Mouse (Mus musculus): Measurements from ENCODE around the gene Parp8. TPM values are rescaled to one million over a fixed set of nuclear protein-coding genes. Genes with fewer than 3 reads are reported as not detected.

The Parp8 gene
- total RNA-seq (2012; rRNA removed) = 1.2 and 2.2 TPM in 2 replicates

DNA sequence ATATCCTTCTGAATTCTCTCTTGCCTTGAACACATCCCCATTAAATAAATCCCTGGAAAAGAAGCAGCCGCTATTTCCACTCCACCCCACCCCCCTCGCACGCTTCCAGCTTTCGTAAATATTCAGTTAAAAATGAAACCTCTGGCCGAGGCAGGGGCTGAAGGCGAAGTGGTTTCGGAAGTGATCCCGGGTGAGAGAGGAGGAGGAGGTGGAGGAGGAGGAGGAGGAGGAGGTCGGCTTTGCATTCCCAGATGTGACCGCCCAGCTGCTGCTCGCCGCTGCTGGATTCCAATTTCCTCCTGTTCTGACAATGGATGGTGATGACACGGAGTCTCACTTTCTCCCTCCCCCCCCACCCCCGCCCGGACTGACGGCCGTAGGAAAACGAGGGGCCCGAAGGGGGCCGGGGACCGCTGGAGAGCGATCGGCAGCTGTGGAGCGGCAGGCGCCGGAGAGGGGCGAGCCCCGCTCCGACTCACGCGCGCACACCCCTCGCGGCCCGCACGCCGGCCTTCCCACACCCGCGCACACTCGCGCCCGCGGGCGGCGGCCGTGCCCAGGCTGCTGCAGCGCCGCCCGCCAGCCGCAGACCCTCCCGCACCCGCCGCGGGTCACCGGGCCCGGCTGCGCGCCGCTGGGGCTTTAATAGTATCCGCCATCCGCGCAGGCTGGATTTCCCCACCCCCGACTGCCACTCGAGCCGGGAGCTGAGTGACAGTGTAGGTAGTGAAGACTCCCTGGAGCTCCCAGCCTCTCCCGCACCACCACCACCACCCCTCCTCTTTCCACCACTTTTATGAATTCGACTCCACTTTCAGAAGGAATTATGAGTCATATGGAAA, at the start of gene Parp8:
Gene Parp8, minus strand, starts transcription at position 312 of the 842 bp plus-strand sequence.
- H3K4me3 ChIP-seq (ENCODE audit: insufficient read depth in 1 of 2, low read depth in 1 of 2, low read length in 2 of 2, poor library complexity in 1 of 2, severe bottlenecking in 1 of 2) = peak within 1 kb of the TSS; percentile 66 to 71
- H3K36me3 ChIP-seq (ENCODE audit: control insufficient read depth, insufficient read depth, low read length, poor library complexity, severe bottlenecking) = no peaks in the 10 kb centered on the region
- H3K27ac ChIP-seq (ENCODE audit: insufficient read depth, low read depth, low read length, poor library complexity, severe bottlenecking) = no peak within 1 kb of the TSS
- TF ChIP-seq CHD2 (IDR thresholded peaks at IDR 0.05; ENCODE audit: low read depth, low read length) = no peak
- TF ChIP-seq ZC3H11A (IDR thresholded peaks at IDR 0.05; ENCODE audit: borderline replicate concordance, low read depth, low read length) = no peak
- no peak for TF ChIP-seq MAFK (IDR thresholded peaks at IDR 0.05; ENCODE audit: insufficient read depth, low read depth, low read length)
- TF ChIP-seq HCFC1 (IDR thresholded peaks at IDR 0.05; ENCODE audit: borderline replicate concordance, insufficient read depth, low read length) = no peak
- in situ Hi-C loops (cut with MboI; ENCODE audit: low sequenced_read_pairs in 2 of 2, unreplicated experiment in 2 of 2) = no loop called here
- no peaks in the 10 kb centered on the region for H3K4me1 ChIP-seq (ENCODE audit: control insufficient read depth in 2 of 2, insufficient read depth in 2 of 2, low read length in 2 of 2, poor library complexity in 1 of 2)
- H3K9me3 ChIP-seq (ENCODE audit: control insufficient read depth, insufficient read depth, low read depth, low read length) = no peaks in the 10 kb centered on the region
- DNase-seq (ENCODE audit: low read depth, low spot score) = no peak
- peak within 1 kb of the TSS; percentile 63 for H3K9ac ChIP-seq (ENCODE audit: insufficient read depth, low read depth, low read length, poor library complexity, severe bottlenecking)

DNA sequence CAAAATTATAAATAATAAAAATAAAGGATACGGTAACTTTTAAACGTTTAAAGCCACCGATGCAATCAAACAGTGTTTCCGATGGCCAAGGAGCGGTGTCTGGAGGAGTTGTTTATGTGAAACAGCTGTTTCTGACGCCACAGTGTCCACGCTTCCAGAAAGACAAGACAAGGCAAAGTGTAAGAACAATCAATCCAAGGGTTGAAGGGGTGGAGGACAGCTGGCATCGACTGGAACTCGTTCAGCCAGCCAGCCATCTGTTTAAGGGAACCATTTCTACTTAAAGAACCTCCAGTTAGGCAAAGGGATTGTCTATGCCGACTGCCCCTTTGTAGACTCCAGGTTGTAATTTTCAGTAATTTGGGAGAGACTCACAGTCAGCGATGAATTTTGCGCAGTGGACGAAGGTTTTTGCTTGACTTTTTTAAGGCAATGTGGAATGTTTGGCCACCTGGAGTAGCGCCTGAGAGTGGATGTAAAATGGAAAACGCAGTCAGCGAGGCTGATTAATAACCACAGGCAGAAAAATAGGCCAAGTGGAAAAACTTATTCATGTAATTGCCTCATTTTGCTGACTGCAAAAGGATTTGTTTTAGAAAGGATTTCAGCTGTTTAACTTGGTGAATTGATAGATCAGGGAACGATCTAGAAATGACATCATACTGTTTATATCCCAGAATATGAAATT, 37.4 kb upstream of the Parp8 start:
- Histone ChIP-seq H3K9me3 (ENCODE audit: control insufficient read depth, insufficient read depth, low read depth, low read length) (no peaks in the 10 kb centered on the region), H3K27ac (ENCODE audit: insufficient read depth, low read depth, low read length, poor library complexity, severe bottlenecking) (no peak overlapping the region), H3K4me1 (ENCODE audit: control insufficient read depth in 2 of 2, insufficient read depth in 2 of 2, low read length in 2 of 2, poor library complexity in 1 of 2) (no peaks in the 10 kb centered on the region), H3K36me3 (ENCODE audit: control insufficient read depth, insufficient read depth, low read length, poor library complexity, severe bottlenecking) (no peaks in the 10 kb centered on the region), H3K4me3 (ENCODE audit: insufficient read depth in 1 of 2, low read depth in 1 of 2, low read length in 2 of 2, poor library complexity in 1 of 2, severe bottlenecking in 1 of 2) (no peak overlapping the region), H3K9ac (ENCODE audit: insufficient read depth, low read depth, low read length, poor library complexity, severe bottlenecking) (no peak overlapping the region)
- DNase-seq (ENCODE audit: low read depth, low spot score) = no peak
- no peak for TF ChIP-seq MAFK (IDR thresholded peaks at IDR 0.05; ENCODE audit: insufficient read depth, low read depth, low read length)
- no peak for TF ChIP-seq CHD2 (IDR thresholded peaks at IDR 0.05; ENCODE audit: low read depth, low read length)
- no peak for TF ChIP-seq ZC3H11A (IDR thresholded peaks at IDR 0.05; ENCODE audit: borderline replicate concordance, low read depth, low read length)
- no peak for TF ChIP-seq ZNF384 (IDR thresholded peaks at IDR 0.05; ENCODE audit: low read depth, low read length)
- TF ChIP-seq HCFC1 (IDR thresholded peaks at IDR 0.05; ENCODE audit: borderline replicate concordance, insufficient read depth, low read length) = no peak
- in situ Hi-C loops (cut with MboI; ENCODE audit: low sequenced_read_pairs in 2 of 2, unreplicated experiment in 2 of 2) = no loop called here

DNA sequence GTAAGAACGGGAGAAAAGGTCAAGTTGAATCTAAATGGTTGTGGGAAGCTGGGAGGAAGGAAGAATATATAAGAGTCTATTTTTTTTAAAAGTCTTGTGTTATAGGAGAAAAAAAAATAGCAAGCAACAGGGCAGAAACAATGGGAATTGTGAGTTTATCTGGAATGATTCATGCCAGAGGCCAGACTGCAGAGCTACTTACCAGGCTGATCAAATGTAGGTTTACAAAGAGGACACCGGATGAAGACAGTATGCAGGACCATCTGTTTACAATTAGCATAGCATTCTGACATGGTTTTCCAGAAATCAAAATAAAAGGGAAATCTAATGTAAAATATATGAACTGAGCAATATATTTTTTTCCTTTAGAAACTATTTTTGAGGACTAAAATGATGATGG, 31.1 kb upstream of the Parp8 start:
- H3K4me3 ChIP-seq (ENCODE audit: insufficient read depth in 1 of 2, low read depth in 1 of 2, low read length in 2 of 2, poor library complexity in 1 of 2, severe bottlenecking in 1 of 2) = no peak overlapping the region
- no peak overlapping the region for H3K27ac ChIP-seq (ENCODE audit: insufficient read depth, low read depth, low read length, poor library complexity, severe bottlenecking)
- H3K9me3 ChIP-seq (ENCODE audit: control insufficient read depth, insufficient read depth, low read depth, low read length) = no peaks in the 10 kb centered on the region
- H3K36me3 ChIP-seq (ENCODE audit: control insufficient read depth, insufficient read depth, low read length, poor library complexity, severe bottlenecking) = no peaks in the 10 kb centered on the region
- TF ChIP-seq CHD2 (IDR thresholded peaks at IDR 0.05; ENCODE audit: low read depth, low read length) (no peak), MAFK (IDR thresholded peaks at IDR 0.05; ENCODE audit: insufficient read depth, low read depth, low read length) (no peak), ZC3H11A (IDR thresholded peaks at IDR 0.05; ENCODE audit: borderline replicate concordance, low read depth, low read length) (no peak), HCFC1 (IDR thresholded peaks at IDR 0.05; ENCODE audit: borderline replicate concordance, insufficient read depth, low read length) (no peak), ZNF384 (IDR thresholded peaks at IDR 0.05; ENCODE audit: low read depth, low read length) (no peak)
- H3K4me1 ChIP-seq (ENCODE audit: control insufficient read depth in 2 of 2, insufficient read depth in 2 of 2, low read length in 2 of 2, poor library complexity in 1 of 2) = no peaks in the 10 kb centered on the region
- no peak overlapping the region for H3K9ac ChIP-seq (ENCODE audit: insufficient read depth, low read depth, low read length, poor library complexity, severe bottlenecking)
- in situ Hi-C loops (cut with MboI; ENCODE audit: low sequenced_read_pairs in 2 of 2, unreplicated experiment in 2 of 2) = no loop called here
- no peak for DNase-seq (ENCODE audit: low read depth, low spot score)

DNA sequence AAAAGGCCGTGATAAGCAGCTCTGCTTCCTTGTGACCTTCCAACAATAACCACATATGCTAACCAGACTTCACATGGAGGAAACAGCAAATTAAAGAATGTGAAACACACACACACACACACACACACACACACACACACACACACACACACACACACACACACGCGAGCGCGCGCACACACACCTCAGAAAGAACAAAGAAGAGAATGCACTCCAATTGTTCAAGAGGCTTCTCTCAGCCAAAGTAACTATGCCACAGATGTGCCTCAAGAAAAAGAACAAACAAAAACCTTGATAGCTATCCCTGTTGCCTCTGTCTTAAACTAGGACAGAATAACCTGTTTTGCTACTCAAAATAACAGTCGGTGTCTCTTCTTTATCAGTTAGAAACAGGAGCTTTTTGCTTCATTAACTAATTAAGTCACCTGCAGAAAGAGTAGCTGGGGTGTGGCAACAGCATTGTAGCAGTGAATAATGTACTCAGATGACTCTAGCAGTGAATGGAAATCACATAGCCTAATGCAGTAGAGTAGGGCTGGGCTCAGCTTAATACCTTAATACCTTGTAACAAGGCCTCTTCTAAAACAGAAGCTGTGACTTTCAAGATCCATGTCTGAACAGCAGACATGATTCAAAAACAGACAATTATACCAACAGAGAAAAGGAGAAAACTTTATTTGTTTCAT, 29.6 kb upstream of the Parp8 start:
- in situ Hi-C loops (cut with MboI; ENCODE audit: low sequenced_read_pairs in 2 of 2, unreplicated experiment in 2 of 2) = no loop called here
- Histone ChIP-seq H3K4me1 (ENCODE audit: control insufficient read depth in 2 of 2, insufficient read depth in 2 of 2, low read length in 2 of 2, poor library complexity in 1 of 2) (no peaks in the 10 kb centered on the region), H3K27ac (ENCODE audit: insufficient read depth, low read depth, low read length, poor library complexity, severe bottlenecking) (no peak overlapping the region), H3K36me3 (ENCODE audit: control insufficient read depth, insufficient read depth, low read length, poor library complexity, severe bottlenecking) (no peaks in the 10 kb centered on the region), H3K4me3 (ENCODE audit: insufficient read depth in 1 of 2, low read depth in 1 of 2, low read length in 2 of 2, poor library complexity in 1 of 2, severe bottlenecking in 1 of 2) (no peak overlapping the region), H3K9me3 (ENCODE audit: control insufficient read depth, insufficient read depth, low read depth, low read length) (no peaks in the 10 kb centered on the region), H3K9ac (ENCODE audit: insufficient read depth, low read depth, low read length, poor library complexity, severe bottlenecking) (no peak overlapping the region)
- TF ChIP-seq HCFC1 (IDR thresholded peaks at IDR 0.05; ENCODE audit: borderline replicate concordance, insufficient read depth, low read length) = no peak
- TF ChIP-seq CHD2 (IDR thresholded peaks at IDR 0.05; ENCODE audit: low read depth, low read length) = no peak
- TF ChIP-seq MAFK (IDR thresholded peaks at IDR 0.05; ENCODE audit: insufficient read depth, low read depth, low read length) = no peak
- TF ChIP-seq ZC3H11A (IDR thresholded peaks at IDR 0.05; ENCODE audit: borderline replicate concordance, low read depth, low read length) = no peak
- TF ChIP-seq ZNF384 (IDR thresholded peaks at IDR 0.05; ENCODE audit: low read depth, low read length) = no peak
- DNase-seq (ENCODE audit: low read depth, low spot score) = no peak

All from ES-E14 (cell line).